Mouse (Mus musculus): ENCODE data around the gene Ankrd33b.

DNA sequence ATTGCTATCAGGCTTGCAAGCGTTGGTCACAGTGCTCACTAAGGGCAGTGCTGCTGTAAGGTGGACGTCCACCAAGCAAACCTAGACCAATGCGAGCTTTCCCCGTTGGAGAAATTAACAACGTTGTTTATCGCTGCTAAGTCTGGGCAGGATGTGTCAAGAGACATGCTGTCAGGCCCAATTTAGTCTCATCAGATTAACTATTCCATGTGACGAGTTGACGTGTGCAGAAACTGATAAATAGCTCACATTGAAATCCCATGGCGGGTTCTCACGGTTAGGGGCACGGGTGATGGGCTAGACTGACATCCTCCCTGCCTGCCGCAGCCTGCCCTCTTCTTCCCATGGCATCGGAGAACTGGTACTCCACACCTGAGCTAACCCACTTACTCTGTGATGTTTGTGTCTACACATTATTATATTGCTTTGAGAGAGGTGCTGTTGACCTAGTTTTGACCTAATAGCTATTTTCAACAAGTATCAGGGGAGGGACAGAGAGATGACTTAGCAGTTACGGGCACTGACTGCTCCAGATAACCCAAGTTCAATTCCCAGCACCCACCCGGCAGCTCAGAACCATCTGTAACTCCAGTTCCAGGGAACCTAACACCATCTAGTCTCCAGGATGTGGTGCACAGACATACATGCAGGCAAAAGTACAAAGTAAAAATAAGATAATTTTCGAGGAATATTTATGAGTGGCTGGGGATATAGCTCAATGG, 114.8 kb downstream of the Ankrd33b start:
- TF ChIP-seq ZNF384 (IDR thresholded peaks at IDR 0.05; ENCODE audit: low read depth, low read length) (no peak), ZC3H11A (IDR thresholded peaks at IDR 0.05; ENCODE audit: borderline replicate concordance, low read depth, low read length) (no peak), MAFK (IDR thresholded peaks at IDR 0.05; ENCODE audit: insufficient read depth, low read depth, low read length) (no peak), HCFC1 (IDR thresholded peaks at IDR 0.05; ENCODE audit: borderline replicate concordance, insufficient read depth, low read length) (no peak)

All from ES-E14 (cell line).